Mouse (Mus musculus) gastrocnemius, postnatal 14 days (tissue): ENCODE results near the gene Coch. TPM values are rescaled to one million over a fixed set of nuclear protein-coding genes. Genes with fewer than 3 reads are reported as not detected.
"Not testable (repeated sequence)": the region's sequence is repeated elsewhere in the genome, so short reads cannot be mapped to it uniquely, and the experiment has no call there.

Experiments
- DNase-seq: peaks from one replicate; pipeline ENCODE4 v3.0.0; 2021; ENCODE audit warnings: mixed read lengths
- intact Hi-C: fragments of 180-260 bp; cut with DNase I; formaldehyde crosslinking; loops from one replicate; pipeline ENCODE4 v1.15.1; 2025; ENCODE audit warnings: low total_unique reads
- long read RNA-seq, 2 experiments: library from polyadenylated mRNA; stranded (forward); transcript quantifications; one replicate each; pipeline ENCODE4 v2.0.0; 2021
- total RNA-seq, 2 experiments: library from RNA; stranded (reverse); gene quantifications; 2 replicates each; pipeline ENCODE4 v1.2.3; 2021

Gene Coch
- under 1 TPM; 0.08 to 0.16 TPM for total RNA-seq
- long read RNA-seq, experiment 1, partial matches to known transcripts = 0 of 1 reads
- long read RNA-seq, experiment 1, other reads (novel, unspliced or antisense) = 0 of 1 reads
- long read RNA-seq, experiment 2 = 0 reads

DNA sequence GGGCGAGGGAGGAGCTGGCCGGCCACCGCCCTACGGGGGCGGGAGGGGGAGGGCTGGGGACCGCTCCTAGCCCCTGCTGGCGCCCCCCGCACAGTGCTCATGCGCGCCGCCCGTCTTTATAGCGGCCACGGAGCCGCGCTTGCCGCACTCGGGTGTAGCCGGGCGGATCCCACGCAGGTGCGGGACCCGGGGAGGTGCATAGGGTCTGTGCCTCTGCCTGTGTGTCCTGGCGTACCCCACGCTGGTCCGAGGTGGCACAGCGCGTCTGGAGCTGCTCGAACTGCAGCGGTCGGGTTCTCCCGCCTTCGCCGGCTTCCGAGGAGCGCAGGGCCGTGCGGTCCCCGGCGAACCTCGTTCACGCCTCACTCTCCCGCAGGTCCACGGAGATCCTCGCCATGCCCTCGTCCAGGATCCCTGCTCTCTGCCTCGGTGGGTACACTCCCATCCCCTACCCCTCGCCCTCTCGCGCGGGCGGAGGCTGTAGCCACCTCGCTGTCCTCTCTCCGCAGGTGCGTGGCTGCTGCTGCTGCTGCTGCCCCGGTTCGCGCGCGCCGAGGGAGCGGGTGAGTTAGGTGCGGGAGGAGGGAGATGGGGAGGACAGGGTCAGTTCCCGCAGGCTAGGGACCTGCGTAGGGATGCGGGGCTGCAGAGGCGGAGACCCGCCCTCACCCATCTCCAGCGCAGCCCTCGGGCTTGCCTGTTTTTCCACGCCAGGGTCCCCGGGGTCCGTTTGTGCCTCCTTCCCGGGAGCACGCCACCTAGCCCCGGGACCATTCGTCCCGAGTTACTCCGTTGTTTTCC lies at the start of gene Coch:
TSS of gene Coch (plus strand) at position 113 of the 801 bp plus-strand sequence.
- DNase-seq = peak; percentile 9
- intact Hi-C loops = no loop called here

DNA sequence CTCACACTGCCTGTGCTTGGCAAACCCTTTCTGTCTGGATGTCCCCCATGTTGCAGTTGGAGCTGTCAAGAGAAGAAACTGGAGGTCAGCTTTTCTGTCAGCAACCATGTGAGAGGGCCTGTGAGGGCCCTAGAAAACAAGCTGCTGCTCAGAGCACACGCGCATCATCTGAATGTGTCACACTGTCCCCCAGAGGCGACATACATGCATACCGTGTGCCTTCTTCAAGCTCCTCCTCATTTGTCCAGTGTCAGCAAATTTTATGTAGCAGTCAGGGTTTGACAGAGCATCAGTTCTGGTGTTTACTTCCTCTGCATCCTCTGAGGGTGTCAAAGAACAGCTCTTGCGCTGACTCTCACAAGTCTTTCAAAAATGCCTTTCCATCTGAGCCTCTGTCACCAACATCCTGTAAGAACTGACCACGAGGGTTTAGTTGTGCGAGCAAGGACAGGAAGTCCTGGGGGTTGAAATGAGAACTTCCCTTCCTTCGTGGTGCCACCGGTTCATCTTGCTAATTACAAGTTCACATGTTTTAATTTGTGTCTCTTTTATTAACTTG lies 49.7 kb upstream of the Coch start:
- intact Hi-C loops = no loop called here
- DNase-seq = no peak

DNA sequence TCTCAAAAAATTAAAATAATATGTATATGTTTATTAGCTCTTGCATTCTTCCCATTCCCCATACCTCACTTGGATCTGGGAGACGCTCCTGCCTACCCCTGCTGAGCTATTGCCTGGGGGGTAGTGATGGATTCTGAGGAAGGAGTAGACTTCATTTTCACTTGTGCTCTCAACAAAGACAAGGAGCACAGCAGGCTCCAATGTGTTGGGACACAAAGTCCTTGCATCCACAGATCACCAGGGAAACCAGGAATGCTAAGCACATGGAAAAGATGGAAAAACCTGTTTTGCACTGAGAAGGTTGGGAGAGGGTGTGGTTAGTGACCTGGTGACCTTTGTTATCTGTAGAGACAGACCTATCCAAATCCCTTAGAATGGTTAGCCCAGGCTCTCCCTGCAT lies 38.1 kb upstream of the Coch start:
- no peak for DNase-seq
- intact Hi-C loops = no loop called here

DNA sequence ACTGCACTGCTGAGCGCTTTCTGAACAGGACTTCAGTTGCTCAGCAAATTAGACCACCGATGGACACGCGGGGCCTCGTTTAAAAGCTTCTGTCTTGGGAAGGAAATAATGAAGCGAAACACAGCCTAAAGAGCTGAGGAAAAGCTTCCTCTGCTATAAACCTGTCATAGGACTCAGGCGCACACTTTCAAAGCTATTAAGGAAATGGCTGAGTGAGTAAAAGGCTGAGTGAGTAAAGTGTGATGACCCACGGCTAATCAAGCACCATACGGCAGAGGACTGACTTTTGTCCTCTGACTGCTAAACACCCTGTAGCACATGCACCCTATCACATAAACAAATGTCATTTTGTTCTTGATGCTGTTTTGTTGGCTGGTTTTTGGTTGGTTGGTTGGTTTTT lies 31.7 kb upstream of the Coch start:
- intact Hi-C loops = no loop called here
- DNase-seq = no peak

DNA sequence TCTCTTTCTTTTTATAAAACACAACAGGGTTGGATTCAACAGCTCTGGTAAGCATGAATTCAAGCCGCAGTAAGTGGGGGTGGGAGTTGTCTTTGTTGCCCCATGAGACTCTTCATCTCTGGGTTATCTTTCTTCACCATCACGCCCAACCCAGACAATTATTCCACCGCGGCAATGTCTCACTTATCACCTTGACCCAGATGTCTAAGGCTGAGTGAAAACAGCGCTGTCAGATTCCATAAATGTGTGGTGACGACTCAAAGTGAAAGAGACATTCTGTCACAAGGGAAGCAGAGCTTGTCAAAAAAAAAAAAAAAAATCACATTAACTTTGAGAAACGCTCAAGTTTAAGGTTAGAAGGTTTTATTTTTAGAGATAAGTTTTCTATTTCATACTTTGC lies 25.9 kb upstream of the Coch start:
- intact Hi-C loops = no loop called here

DNA sequence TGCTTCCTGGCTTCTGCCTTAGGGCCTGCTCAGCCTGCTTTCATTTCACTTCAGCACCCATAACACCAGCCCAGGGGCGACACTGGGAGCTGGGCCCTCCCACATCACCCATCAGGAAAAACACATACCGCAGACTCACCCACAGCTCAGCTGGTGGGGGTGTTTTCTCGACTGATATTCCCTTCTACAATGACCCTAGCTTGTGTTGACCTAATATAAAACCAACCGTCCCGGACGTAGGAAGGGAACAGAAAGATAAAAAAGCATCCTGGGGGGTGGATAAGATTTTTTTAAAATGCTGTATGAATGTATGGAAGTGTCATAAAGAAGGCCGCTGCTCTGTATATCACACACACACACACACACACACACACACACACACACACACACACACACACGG lies 23.7 kb upstream of the Coch start:
- intact Hi-C loops = no loop called here
- DNase-seq = no peak

More for the DNA sequence above, 25.9 kb upstream of the Coch start:
- no peak for DNase-seq

DNA sequence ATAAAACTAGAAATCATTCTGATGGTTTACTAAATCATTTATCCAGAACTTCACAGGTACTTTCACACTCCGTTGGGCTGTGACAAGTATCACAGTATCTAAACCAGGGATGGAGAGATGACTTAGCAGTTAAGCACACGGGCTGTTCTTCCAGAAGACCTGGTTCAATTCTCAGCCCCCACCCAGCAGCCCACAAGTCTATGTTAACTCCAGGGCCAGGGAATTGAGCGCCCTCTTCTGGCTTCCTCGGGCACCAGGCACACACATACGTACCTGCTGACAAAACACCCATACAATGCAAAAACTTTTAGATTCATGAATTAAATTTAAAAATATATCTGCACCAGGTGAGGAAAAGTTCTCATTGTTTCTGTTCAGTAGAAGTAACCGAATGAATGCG lies 23.2 kb upstream of the Coch start:
- intact Hi-C loops = no loop called here
- DNase-seq = no peak

DNA sequence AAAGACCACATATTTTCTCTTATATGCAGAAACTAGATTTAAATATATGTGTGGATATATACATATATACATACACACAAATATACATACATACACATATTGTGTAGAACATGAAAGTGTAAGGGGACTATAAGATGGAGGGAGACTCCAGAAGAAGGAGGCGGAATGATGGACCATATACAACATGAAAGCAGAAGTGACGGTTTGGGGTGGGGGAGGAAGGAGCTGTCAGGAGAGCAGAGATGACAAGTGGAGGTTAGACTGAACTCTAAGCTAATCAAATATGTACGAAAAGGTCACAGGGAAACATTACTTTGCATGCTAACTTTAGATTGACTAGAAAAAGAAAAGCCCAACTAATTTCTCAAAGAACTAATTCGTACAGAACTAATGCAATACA lies 20.5 kb upstream of the Coch start:
- intact Hi-C loops = no loop called here

DNA sequence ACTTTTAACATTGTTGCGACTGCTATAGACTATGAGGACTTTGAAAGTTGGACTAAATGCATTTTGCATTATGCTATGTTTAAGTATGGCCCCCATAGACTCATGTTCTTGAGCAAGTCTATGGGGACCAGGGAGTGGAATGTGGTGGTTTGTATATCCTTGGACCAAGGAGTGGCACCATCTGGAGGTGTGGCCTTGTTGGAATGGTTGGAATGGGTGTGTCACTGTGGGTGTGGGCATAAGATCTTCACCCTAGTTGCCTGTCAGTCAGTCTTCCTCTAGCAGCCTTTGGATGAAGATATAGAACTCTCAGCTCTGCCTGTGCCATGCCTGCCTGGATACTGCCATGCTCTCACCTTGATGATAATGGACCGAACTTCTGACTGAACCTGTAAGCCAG lies 15.3 kb upstream of the Coch start:
- DNase-seq, intact Hi-C loops: not testable (repeated sequence)

More for the DNA sequence above, 20.5 kb upstream of the Coch start:
- no peak for DNase-seq

DNA sequence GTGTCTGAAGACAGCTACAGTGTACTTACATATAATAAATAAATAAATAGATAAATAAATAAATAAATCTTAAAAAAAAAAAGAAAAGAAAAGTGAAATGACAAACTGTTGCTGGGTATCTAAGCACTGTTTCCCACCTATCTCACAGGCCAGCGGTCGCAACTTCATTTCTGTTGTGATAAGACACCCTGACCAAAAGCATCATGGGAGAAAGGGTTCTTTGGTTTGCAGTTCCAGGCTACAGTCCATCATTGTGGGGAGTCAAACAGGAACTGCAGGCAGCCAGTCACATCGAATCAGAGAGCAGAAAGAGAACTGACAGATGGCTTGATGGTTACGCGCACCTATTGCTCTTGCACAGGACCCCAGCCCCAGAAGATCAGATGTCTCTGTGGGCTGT lies 3.9 kb upstream of the Coch start:
- DNase-seq = no peak
- intact Hi-C loops = no loop called here

DNA sequence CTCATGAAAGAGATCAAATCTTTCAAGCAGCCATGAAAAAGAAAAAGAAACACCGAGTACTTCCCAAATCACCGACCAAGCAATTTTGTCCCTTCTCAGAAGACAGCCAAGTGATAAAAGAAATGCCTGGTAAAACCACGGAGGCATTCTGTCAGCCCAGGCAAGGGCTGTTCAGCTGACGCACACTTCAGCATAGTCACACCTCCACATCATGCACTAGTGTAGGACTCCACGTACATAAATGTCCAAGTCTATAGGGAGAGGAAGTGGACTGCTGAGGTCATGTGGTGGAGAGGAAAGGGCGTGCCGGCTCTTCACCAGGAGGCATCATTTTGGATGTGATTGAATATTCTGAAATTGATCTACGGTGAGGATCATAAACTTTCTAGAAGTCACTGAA lies 1.2 kb upstream of the Coch start:
- DNase-seq = no peak
- intact Hi-C loops = no loop called here

DNA sequence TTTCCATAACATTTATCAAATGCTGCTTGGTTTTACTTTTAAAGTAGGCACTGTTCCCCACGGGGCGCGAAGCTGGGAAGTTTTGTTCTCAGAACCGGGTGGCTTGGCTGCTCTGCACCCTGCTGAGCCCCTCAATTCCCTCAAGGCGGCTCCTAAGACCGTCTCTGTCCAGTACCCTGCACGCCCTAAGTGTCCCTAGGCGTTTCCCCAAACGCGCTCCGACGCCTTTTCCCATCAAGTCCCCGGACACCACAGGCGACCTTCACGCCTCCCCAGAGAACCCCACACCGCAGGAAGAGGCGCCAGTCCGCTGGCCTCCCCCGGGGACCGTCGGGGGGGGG lies 283 bp upstream of the Coch start:
- no peak for DNase-seq
- intact Hi-C loops = no loop called here

DNA sequence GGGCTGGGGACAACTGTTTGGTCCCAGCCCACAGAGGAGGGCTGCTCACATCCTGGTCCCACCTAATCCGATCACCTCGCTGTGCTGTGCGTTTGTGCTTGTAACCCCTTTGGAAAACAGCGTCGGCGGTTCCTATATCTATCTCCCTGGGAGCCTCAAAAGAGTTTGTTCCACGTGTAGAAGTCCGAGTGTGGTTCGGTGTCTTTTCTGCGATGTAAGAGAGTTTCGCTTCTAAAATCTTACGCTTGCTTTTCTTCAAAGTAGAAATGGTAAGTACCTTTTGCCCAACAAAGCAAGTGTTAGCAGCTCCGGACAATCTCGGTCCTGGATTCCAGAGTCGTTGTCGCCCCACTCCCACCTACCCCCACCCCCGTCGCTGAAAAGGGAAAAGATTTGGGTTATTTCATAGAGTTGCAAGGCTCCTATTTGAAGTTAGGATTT lies 909 bp downstream of the Coch start:
- intact Hi-C loops = no loop called here
- no peak for DNase-seq

DNA sequence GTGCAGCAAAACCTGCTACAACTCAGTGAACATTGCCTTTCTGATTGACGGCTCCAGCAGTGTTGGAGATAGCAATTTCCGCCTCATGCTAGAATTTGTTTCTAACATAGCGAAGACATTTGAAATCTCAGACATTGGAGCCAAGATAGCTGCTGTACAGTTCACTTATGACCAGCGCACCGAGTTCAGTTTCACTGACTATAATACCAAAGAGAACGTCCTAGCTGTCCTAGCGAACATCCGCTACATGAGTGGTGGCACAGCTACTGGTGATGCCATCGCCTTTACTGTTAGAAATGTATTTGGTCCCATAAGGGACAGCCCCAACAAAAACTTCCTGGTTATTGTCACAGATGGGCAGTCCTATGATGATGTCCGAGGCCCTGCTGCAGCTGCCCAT lies 10.2 kb downstream of the Coch start:
- intact Hi-C loops = no loop called here
- DNase-seq = no peak

DNA sequence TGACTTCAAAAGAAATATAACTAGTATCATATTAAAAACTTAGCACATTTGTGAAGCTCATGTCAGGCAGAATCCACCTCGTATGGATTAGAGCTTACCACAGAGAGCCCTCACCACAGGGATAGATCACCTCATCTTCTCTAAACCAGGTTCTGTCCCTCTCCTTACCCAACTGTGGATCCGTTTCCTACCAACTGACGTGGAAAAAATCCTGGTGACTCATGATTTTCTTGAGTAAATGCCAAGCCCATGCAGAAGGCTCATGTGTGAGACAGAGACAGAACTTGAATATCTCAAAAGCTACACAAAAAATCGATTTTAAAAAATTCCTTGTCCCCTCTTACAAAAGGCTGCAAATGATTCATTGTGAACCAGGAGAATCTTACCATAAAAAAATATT lies 13.0 kb downstream of the Coch start:
- intact Hi-C loops = no loop called here
- DNase-seq = no peak

DNA sequence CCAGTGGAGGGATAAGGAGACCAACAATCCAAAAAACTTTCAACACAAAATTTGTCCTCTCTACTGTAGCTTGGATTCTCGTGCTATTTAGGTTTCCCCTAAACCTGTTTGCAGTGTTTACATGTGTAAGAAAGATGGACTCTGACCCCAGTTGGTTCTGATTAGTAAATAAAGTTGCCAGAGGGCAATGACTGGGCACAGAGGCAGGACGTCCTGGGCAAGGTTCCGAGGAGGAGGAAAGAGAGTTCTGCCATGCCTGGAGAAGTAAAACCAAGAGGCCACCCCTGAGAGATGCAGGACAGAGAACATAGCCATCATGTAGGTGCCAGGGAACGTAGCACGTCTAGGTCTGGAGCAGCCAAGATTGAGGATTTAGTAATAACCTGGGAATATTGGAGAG lies 19.2 kb downstream of the Coch start:
- intact Hi-C loops = no loop called here

DNA sequence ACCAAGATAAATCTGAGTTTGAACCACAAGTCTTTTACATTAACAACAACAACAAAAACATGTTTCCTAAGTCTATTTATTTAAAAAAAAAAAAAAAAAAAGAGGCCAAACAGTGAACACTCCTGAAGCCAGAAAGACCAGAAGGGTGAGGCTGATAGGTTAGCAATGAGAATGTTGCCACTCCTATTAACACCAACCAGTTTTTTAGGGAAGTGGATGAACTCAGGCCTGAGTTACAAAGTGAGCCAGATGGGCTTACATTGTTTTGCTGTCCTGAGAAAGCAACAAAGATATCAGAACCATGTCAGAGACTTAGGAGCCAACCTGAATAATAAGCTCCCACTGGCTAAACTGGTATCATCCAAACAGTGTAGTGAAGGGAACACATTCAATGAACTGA lies 27.4 kb downstream of the Coch start:
- no peak for DNase-seq
- intact Hi-C loops = no loop called here

More for the DNA sequence above, 19.2 kb downstream of the Coch start:
- DNase-seq = no peak

DNA sequence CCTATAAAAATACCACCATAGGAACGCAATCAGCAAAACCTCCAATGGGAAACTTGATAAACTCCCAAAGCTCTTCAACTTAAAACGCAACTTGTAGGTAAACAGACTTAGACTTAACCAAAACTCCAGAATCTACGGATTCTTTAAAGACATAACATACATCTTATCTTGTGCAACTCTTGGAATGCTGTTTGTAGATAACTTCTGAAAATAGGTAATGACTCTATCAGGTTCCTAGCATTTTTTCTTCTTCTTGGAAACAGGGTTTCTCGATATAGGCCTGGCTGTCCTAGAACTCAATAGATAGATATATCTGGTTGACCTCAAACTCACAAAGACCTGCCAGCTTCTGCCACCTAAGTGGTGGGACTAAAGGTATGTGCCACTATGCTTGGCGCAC lies 28.0 kb downstream of the Coch start:
- no peak for DNase-seq
- intact Hi-C loops = no loop called here

DNA sequence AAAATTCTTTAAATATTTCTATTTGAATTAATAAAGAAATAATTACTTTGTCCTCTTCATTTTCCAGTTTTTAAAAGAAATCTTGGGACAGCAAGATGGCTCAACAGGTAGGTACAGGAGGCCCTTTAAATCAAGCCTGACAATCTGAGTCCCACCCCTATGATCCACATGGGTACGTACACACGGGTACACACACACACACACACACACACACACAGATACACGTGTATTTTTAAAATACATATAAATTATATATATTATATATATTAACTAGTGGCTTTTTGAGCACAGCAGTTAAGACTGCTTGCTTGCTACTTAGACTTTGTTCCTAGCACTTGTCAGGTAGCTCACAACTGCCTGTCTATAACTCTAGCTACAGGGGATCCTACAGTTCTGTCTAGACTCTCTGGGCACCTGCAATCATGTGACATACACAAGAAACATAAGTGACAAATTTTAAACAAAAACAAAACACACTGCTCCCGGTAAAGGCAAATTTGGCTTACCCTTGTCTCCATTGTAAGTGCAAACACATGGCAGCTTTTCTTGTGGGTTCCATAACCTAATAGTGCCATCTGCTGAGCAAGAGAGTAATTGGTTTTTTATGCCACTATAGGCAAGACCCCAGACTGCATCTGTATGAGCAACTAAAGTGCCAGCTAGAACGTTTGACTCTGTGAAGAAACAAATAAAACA lies 29.7 kb downstream of the Coch start:
- DNase-seq = no peak
- intact Hi-C loops = no loop called here

DNA sequence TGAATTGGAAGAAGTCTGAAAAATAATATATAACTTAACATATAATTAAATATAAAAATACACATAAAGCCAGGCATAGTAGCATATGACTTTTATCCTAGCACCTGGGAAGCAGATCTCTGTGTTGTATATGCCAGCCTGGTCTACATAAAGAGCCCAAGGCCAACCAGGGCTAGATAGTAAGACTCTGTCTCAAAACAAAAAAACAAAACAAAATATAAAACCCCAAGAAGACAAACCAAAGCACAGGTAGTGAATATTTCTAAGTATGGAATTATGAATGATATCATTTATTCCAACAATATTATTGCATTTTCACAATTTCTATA lies 30.2 kb downstream of the Coch start:
- DNase-seq = no peak

DNA sequence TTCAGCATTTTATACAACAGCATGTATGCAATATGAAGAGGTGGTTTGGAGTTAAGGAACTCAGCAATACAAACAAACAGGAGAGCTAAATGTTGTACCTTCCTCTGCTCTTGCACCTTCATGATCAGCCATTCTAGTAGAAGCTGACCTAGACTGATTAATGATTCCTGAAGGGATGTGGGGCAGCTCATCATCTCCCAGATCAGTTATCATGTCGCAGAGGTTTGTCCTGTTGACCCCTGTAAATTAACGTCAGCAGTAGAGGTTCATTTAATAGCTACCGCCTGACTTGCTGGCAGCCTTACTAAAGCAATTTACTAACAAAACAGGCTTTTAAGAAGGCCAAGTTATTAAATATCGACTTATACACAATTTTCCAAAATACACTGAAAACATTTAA lies 40.3 kb downstream of the Coch start:
- no peak for DNase-seq
- intact Hi-C loops = no loop called here

More for the DNA sequence above, 30.2 kb downstream of the Coch start:
- intact Hi-C loops = no loop called here
